Mouse (Mus musculus) ES-Bruce4 (cell line): ENCODE results near the gene Manba.

Experiments
- CTCF ChIP-seq: IDR thresholded peaks from one replicate; pipeline ENCODE4 v1.8.1; 2011; ENCODE audit warnings: low read depth, low read length
- EP300 ChIP-seq: IDR thresholded peaks from 2 replicates; pipeline ENCODE4 v1.6.1; 2011; ENCODE audit warnings: low read depth, low read length; ENCODE audit not compliant: insufficient read depth
- POLR2A ChIP-seq: IDR thresholded peaks from one replicate; pipeline ENCODE4 v1.8.1; 2011; ENCODE audit warnings: low read length; ENCODE audit not compliant: insufficient read depth

DNA sequence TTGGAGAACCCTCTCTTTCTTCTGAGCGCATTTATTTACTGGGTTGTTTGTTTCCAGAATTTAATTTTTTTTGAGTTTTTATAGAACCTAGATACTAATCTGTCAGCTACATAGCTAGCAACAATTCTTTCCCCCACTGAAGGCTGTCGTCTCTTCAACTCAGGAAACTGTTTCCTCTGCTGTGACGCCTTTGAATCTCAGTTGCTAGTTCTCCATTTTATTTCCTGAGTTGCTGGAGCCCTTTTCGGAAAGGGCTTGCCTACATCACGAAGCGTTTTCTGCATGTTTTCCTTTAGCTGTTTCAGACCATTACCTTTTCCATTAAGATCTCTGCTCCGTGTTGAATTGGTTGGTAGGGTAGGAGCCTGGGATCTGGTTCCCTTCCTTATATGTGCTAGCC lies 131.3 kb downstream of the Manba start:
- no peak for TF ChIP-seq CTCF
- TF ChIP-seq EP300: no peak
- no peak for TF ChIP-seq POLR2A
